Mouse (Mus musculus) E14TG2a.4 (cell line): Measurements from ENCODE around the gene Rangap1.
A peak's percentile ranks its signal among the peaks of the same experiment; 100 is the strongest.

Source experiments
- H3K27me3 ChIP-seq: 2 replicates; pipeline ENCODE4 v1.6.1; 2014; ENCODE audit warnings: low read length, control low read depth; ENCODE audit not compliant: insufficient read depth
- H3K36me3 ChIP-seq: 2 replicates; pipeline ENCODE4 v1.6.1; 2014; ENCODE audit warnings: low read length, control low read depth; ENCODE audit not compliant: insufficient read depth
- H3K4me1 ChIP-seq: replicated peaks from 2 replicates; pipeline ENCODE4 v1.6.1; 2014; ENCODE audit warnings: low read depth, low read length, control low read depth
- H3K4me3 ChIP-seq: replicated peaks from 2 replicates; pipeline ENCODE4 v1.5.1; 2014; ENCODE audit warnings: mild to moderate bottlenecking, low read length
- H3K9me3 ChIP-seq: 2 replicates; pipeline ENCODE4 v1.6.1; 2014; ENCODE audit warnings: low read length, control low read depth
- CTCF ChIP-seq: conservative IDR thresholded peaks from 2 replicates; pipeline ENCODE4 v1.5.1; 2014; ENCODE audit warnings: low read length
- NANOG ChIP-seq: IDR thresholded peaks from 2 replicates; pipeline ENCODE4 v1.6.1; 2014; ENCODE audit warnings: borderline replicate concordance, low read length, mixed read lengths
- POU5F1 ChIP-seq: IDR thresholded peaks from 2 replicates; pipeline ENCODE4 v1.6.1; 2014; ENCODE audit warnings: low read length, borderline replicate concordance

Gene Rangap1

DNA sequence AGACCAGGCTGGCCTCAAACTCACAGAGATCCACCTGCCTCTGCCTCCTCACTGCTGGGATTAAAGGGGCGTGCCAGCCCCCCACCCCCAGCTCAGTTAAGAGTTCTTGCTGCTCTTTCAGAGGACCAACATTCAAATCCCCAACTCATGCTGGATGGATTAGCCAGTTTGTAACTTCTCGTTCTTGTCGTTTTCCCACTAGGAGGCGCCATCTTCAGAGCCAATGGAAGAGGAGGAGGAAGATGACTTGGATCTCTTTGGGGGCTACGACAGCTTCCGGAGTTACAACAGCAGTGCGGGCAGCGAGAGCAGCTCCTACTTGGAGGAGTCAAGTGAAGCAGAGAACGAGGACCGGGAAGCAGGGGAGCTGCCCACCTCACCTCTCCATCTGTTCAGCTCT is 78.4 kb downstream of the Rangap1 start:
- Histone ChIP-seq H3K4me1 (peaks cover 71% of the 10 kb centered on the region), H3K36me3 (peaks cover 51% of the 10 kb centered on the region), H3K4me3 (peak overlapping the region; percentile 29; the same call in 1 of the 2 replicates), H3K9me3 (no peaks in the 10 kb centered on the region), H3K27me3 (no peaks in the 10 kb centered on the region)
- peak; percentile 60 for TF ChIP-seq CTCF
- no peak for TF ChIP-seq NANOG

GRCm38 (mm10) chr15:81663697-81664561 is 81.4 kb downstream of the Rangap1 start, which contains the start of gene L3mbtl2:
Gene L3mbtl2 (plus strand): TSS chr15:81663889.
- H3K36me3 ChIP-seq, result peaks cover 22% of the 10 kb centered on the region
- H3K27me3 ChIP-seq, result no peaks in the 10 kb centered on the region
- H3K9me3 ChIP-seq, result no peaks in the 10 kb centered on the region
- TF ChIP-seq POU5F1 (no peak), CTCF (no peak), NANOG (no peak)
- peaks cover 65% of the 10 kb centered on the region for H3K4me1 ChIP-seq
- peak within 1 kb of the TSS; percentile 98 for H3K4me3 ChIP-seq

GRCm38 (mm10) chr15:81663281-81663680 is 82.0 kb downstream of the Rangap1 start:
- H3K9me3 ChIP-seq, result no peaks in the 10 kb centered on the region
- H3K4me3 ChIP-seq, result peak overlapping the region; percentile 98
- no peak; the same call in 1 of the 2 replicates for TF ChIP-seq POU5F1
- peak; percentile 20; the same call in 1 of the 2 replicates for TF ChIP-seq NANOG
- no peak for TF ChIP-seq CTCF
- peaks cover 58% of the 10 kb centered on the region for H3K4me1 ChIP-seq
- no peaks in the 10 kb centered on the region for H3K27me3 ChIP-seq
- peaks cover 16% of the 10 kb centered on the region for H3K36me3 ChIP-seq

- Histone ChIP-seq H3K36me3 (0 out of 2 replicates have a peak, but pooled peaks cover under 1% of the 10 kb centered on the region), H3K9me3 (no peaks in the 10 kb centered on the region), H3K4me1 (peaks cover 43% of the 10 kb centered on the region), H3K4me3 (no peak overlapping the region), H3K27me3 (no peaks in the 10 kb centered on the region)
- TF ChIP-seq NANOG, result no peak
- no peak for TF ChIP-seq POU5F1
- no peak for TF ChIP-seq CTCF
These were observed 83.6 kb downstream of the Rangap1 start for GRCm38 (mm10) chr15:81661701-81662100.
